Mouse (Mus musculus) E14TG2a.4 (cell line): ENCODE data around the gene Eipr1.

Experiments
- CTCF ChIP-seq: conservative IDR thresholded peaks from 2 replicates; pipeline ENCODE4 v1.5.1; 2014; ENCODE audit warnings: low read length
- NANOG ChIP-seq: IDR thresholded peaks from 2 replicates; pipeline ENCODE4 v1.6.1; 2014; ENCODE audit warnings: borderline replicate concordance, low read length, mixed read lengths
- POU5F1 ChIP-seq: IDR thresholded peaks from 2 replicates; pipeline ENCODE4 v1.6.1; 2014; ENCODE audit warnings: low read length, borderline replicate concordance

GRCm38 (mm10) chr12:28903082-28903481 lies 151.5 kb downstream of the Eipr1 start:
- TF ChIP-seq CTCF = no peak
- no peak for TF ChIP-seq NANOG
- TF ChIP-seq POU5F1 = no peak
